Mouse (Mus musculus): ENCODE results near the gene Ank2.

DNA sequence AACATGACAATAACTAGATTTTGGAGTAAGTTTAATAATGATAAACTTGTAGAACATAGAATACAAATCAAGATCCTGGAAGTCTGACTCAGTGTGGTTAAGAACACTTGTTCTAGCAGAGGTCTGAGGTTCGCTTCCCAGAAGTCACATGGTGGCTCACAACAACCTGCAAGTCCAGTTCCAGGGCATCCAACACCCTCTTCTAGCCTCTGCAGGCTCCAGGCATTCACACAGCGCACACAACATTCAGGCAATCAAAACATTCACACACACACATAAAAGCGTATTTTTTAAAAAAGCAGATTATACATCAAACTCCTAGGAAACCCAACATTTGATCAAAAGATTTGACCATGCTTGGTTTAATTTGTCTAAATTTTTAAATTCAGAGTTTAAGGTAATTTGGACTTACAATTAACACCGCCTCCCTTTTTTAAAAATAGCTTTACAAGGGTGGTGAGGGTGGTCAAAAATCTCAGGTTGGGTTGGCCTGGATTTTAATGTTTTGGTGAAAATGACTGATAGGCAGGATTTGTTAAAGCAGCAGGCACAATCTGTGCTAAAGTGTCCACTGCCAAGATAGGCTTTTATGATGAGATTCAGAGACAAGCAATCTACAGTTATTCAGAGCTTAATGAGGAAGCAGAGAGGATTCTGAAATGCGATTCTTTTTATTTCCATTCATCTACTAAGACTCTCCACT is 310.9 kb downstream of the Ank2 start:
- TF ChIP-seq CTCF (conservative IDR thresholded peaks at IDR 0.05; ENCODE audit: insufficient read depth, insufficient read length, low read depth, low read length) (no peak), POLR2A (IDR thresholded peaks at IDR 0.05; ENCODE audit: low read depth, low read length) (no peak)

Data from kidney, adult 2 months (tissue).